Mouse (Mus musculus): ENCODE results near the gene Nmur1. TPM values are rescaled to one million over a fixed set of nuclear protein-coding genes. Genes with fewer than 3 reads are reported as not detected.
"Not testable (repeated sequence)": the region's sequence is repeated elsewhere in the genome, so short reads cannot be mapped to it uniquely, and the experiment has no call there.

Gene Nmur1
- total RNA-seq, 4 experiments from 2014 or later: not detected

GRCm38 (mm10) chr1:86358229-86358905 is 67.7 kb downstream of the Nmur1 start:
- DNase-seq: no peak

- DNase-seq: peak; percentile 49
These were observed 71.8 kb downstream of the Nmur1 start for GRCm38 (mm10) chr1:86354186-86354585.

- DNase-seq: no peak
These were observed 75.5 kb downstream of the Nmur1 start for GRCm38 (mm10) chr1:86350576-86350975.

- DNase-seq: no peak
These were observed 76.3 kb downstream of the Nmur1 start for GRCm38 (mm10) chr1:86349696-86350095.

GRCm38 (mm10) chr1:86349201-86349600 is 76.8 kb downstream of the Nmur1 start:
- no peak for DNase-seq

GRCm38 (mm10) chr1:86348801-86349200 is 77.2 kb downstream of the Nmur1 start:
- DNase-seq: no peak

GRCm38 (mm10) chr1:86348083-86348482 is 77.9 kb downstream of the Nmur1 start:
- no peak for DNase-seq

GRCm38 (mm10) chr1:86347716-86348045 is 78.3 kb downstream of the Nmur1 start:
- no peak for DNase-seq

GRCm38 (mm10) chr1:86346851-86347715 is 78.9 kb downstream of the Nmur1 start:
- DNase-seq: no peak

GRCm38 (mm10) chr1:86345956-86346355 is 80.1 kb downstream of the Nmur1 start:
- DNase-seq: no peak

GRCm38 (mm10) chr1:86345069-86345468 is 81.0 kb downstream of the Nmur1 start:
- no peak for DNase-seq

GRCm38 (mm10) chr1:86343969-86344861 is 81.8 kb downstream of the Nmur1 start:
- DNase-seq: no peak

- DNase-seq: no peak
These were observed 82.9 kb downstream of the Nmur1 start for GRCm38 (mm10) chr1:86343087-86343645.

GRCm38 (mm10) chr1:86342371-86342770 is 83.7 kb downstream of the Nmur1 start:
- no peak for DNase-seq

GRCm38 (mm10) chr1:86341096-86341495 is 84.9 kb downstream of the Nmur1 start:
- DNase-seq: not testable (repeated sequence)

GRCm38 (mm10) chr1:86339156-86339812 is 86.7 kb downstream of the Nmur1 start:
- peak; percentile 48 for DNase-seq

- no peak for DNase-seq
These were observed 89.7 kb downstream of the Nmur1 start for GRCm38 (mm10) chr1:86336330-86336729.

Small RNAs within 50 kb of the gene (microRNA-seq; reads per million reads assigned to microRNA genes)
- 51.3 to 84.1 reads per million in 2 experiments for gene mmu-mir-3535

Other genes starting within 250 kb of the Nmur1 start
- gene B3gnt7, start 123.4 kb downstream of the Nmur1 start, total RNA-seq (2022): under 1 TPM; 0.20 to 0.68 (median 0.46) TPM
- gene Ncl, start 66.8 kb downstream of the Nmur1 start, total RNA-seq (2022): 100 to 1,000 TPM; 181 to 250 (median 204) TPM
- not detected for gene Tex44, start 101 bp upstream of the Nmur1 start, total RNA-seq (2022)
- 100 to 1,000 TPM; 448 to 514 (median 510) TPM for gene Ptma, start 100.5 kb upstream of the Nmur1 start, total RNA-seq (2022)
- gene Pde6d, start 156.4 kb upstream of the Nmur1 start, total RNA-seq (2022): 10 to 100 TPM; 36.8 to 47.2 (median 42.3) TPM
- 10 to 100 TPM; 13.1 to 16.3 (median 14.6) TPM for gene Cops7b, start 156.7 kb upstream of the Nmur1 start, total RNA-seq (2022)
- gene Nppc, start 244.3 kb upstream of the Nmur1 start, total RNA-seq (2022): not detected